Mouse (Mus musculus): ENCODE data around the gene Hist1h2ae.
"Not testable (repeated sequence)": the region's sequence is repeated elsewhere in the genome, so short reads cannot be mapped to it uniquely, and the experiment has no call there.

DNA sequence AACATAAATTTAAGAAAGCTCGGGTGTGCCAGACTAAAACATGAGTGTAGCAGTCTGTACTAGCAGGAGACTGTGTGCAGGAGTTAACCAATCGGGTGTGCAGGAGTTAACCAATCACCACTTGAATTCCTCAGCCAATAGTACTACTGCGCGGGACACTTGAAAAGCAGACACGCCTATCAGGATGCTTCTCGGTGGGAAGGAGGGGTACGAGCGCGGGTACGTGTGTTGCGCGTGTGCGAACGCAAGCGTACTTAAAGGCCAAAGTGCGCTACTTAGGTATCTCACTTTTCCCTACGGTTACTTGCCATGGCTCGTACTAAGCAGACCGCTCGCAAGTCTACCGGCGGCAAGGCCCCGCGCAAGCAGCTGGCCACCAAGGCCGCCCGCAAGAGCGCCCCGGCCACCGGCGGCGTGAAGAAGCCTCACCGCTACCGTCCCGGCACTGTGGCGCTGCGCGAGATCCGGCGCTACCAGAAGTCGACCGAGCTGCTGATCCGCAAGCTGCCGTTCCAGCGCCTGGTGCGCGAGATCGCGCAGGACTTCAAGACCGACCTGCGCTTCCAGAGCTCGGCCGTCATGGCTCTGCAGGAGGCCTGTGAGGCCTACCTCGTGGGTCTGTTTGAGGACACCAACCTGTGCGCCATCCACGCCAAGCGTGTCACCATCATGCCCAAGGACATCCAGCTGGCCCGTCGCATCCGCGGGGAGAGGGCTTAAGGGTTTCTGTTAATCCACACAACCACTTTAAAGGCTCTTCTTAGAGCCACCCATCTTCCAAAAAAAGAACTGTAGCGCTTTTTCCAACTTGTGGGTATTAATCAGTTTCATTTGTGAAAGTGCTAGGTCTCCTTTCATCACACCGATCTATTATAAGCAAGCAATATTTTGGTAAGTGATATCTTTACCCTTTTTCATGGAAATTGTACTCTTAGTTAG is 35.6 kb downstream of the Hist1h2ae start, which contains the start of gene Hist1h3g:
- TF ChIP-seq CTCF (IDR thresholded peaks at IDR 0.05; ENCODE audit: borderline replicate concordance, control insufficient read depth, extremely low read depth, insufficient read depth, low read length, poor library complexity): not testable (repeated sequence)
- TF ChIP-seq POLR2A (IDR thresholded peaks at IDR 0.05; ENCODE audit: control insufficient read depth, extremely low read depth, insufficient read depth, low read length, poor library complexity): peak; percentile 69; the same call in 1 of the 2 replicates

Measured in thymus, adult 2 months (tissue).